Mouse (Mus musculus) cortical plate, adult 2 months (tissue): ENCODE results near the gene Ddit4l.

Source experiments
- CTCF ChIP-seq: fragments of 200-500 bp; IDR thresholded peaks from 2 replicates; pipeline ENCODE4 v1.5.1; 2011; ENCODE audit warnings: mild to moderate bottlenecking, control low read depth, low read length; ENCODE audit not compliant: insufficient read depth; ENCODE audit errors: extremely low read depth
- POLR2A ChIP-seq: fragments of 200-500 bp; IDR thresholded peaks from 2 replicates; pipeline ENCODE4 v1.6.1; 2011; ENCODE audit warnings: mild to moderate bottlenecking, low read length, control low read depth; ENCODE audit not compliant: insufficient read depth; ENCODE audit errors: extremely low read depth

DNA sequence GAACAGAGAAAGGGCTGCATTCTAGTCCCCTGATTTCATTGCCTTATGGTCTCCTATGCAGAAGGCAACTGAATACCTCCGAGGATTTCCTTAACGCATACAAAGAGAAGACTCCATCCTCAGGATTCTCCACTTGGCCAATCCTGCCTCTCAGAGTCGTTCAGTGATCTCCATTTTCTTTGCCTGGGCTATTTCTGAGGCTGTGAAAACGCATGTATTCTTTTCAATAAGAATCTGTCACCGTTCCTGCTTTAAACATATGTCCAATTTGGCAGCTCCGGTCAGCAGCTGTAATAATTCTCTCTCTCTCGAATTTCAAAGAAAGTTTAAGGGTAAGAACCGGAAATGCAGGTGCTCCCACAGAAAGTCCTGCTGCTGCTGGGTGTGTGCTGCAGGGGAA, 20.7 kb downstream of the Ddit4l start:
- TF ChIP-seq CTCF (no peak), POLR2A (no peak)
